Mouse (Mus musculus) heart, embryonic 12.5 days (tissue): ENCODE measurements around the gene Pcsk5. TPM values are rescaled to one million over a fixed set of nuclear protein-coding genes. Genes with fewer than 3 reads are reported as not detected.

Source experiments
- ATAC-seq: fragments of 200-750 bp; cut with Nextera tagmentation; 2 replicates; pipeline ENCODE4 v1.8.0; 2017; ENCODE audit warnings: moderate TSS enrichment, moderate library complexity; ENCODE audit not compliant: insufficient number of reproducible peaks, low FRiP score
- H3K27ac ChIP-seq: fragments of 300-500 bp; sonication (generic); 2 replicates; pipeline ENCODE4 v1.5.1; 2016; ENCODE audit warnings: mild to moderate bottlenecking, moderate library complexity; ENCODE audit not compliant: poor library complexity, severe bottlenecking
- H3K27me3 ChIP-seq: fragments of 300-500 bp; sonication (generic); replicated peaks from 2 replicates; pipeline ENCODE4 v1.6.1; 2016; ENCODE audit warnings: mild to moderate bottlenecking, moderate library complexity
- H3K36me3 ChIP-seq: fragments of 300-500 bp; sonication (generic); 2 replicates; pipeline ENCODE4 v1.6.1; 2016; ENCODE audit warnings: mild to moderate bottlenecking, moderate library complexity
- H3K4me1 ChIP-seq: fragments of 300-500 bp; sonication (generic); replicated peaks from 2 replicates; pipeline ENCODE4 v1.6.1; 2016; ENCODE audit warnings: mild to moderate bottlenecking
- H3K4me2 ChIP-seq: fragments of 300-500 bp; sonication (generic); 2 replicates; pipeline ENCODE4 v1.6.1; 2016; ENCODE audit warnings: mild to moderate bottlenecking, moderate library complexity
- H3K4me3 ChIP-seq: fragments of 300-500 bp; sonication (generic); 2 replicates; pipeline ENCODE4 v1.5.1; 2016; ENCODE audit warnings: mild to moderate bottlenecking
- H3K9ac ChIP-seq: fragments of 300-500 bp; sonication (generic); 2 replicates; pipeline ENCODE4 v1.6.1; 2016; ENCODE audit warnings: mild to moderate bottlenecking, moderate library complexity
- H3K9me3 ChIP-seq: fragments of 300-500 bp; sonication (generic); replicated peaks from 2 replicates; pipeline ENCODE4 v1.6.1; 2016; ENCODE audit warnings: mild to moderate bottlenecking, moderate library complexity
- WGBS: fragments of 180-500 bp; shearing (Covaris S2); methylation state at CpG from one replicate; pipeline ENCODE4 v1.1.7; 2016; 5-methylcytosine and 5-hydroxymethylcytosine counted together
- polyA plus RNA-seq: library from polyadenylated mRNA; unstranded; fragments of >200 nt; fragmentation: Nextera tagmentation; extraction: Ambion mirVana; gene quantifications from 2 replicates; pipeline ENCODE4 v1.2.1, GENCODE M21; 2016

Gene Pcsk5
- polyA plus RNA-seq, 1 experiment from 2014 or later, result 24.6 TPM

DNA sequence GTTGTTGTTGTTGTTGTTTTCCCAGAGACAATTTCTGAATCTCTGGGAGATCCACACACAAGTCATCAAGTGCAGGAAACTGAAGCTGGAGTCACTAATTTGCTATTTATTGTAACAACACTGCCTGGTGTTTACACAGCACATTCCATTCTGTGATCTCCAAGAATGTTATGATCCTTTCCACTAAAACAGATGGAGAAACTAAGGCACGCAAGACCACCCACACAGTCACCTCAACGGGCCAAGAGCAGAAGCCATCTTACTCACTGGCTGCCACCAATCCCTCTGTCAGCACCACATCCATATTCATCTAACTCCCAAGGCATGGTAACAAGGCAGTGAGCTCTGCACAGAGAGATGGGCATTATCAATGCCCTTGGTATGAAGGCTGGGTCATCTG, 62.3 kb downstream of the Pcsk5 start:
- Histone ChIP-seq H3K9me3 (no peaks in the 10 kb centered on the region), H3K27ac (no peak overlapping the region), H3K4me3 (no peak overlapping the region), H3K27me3 (no peaks in the 10 kb centered on the region), H3K36me3 (no peaks in the 10 kb centered on the region), H3K9ac (no peak overlapping the region), H3K4me2 (no peak overlapping the region), H3K4me1 (no peaks in the 10 kb centered on the region)
- WGBS, result 68% methylated on average over 2 of the region's 2 CpGs
- no peak for ATAC-seq

- Histone ChIP-seq H3K27me3 (no peaks in the 10 kb centered on the region), H3K9ac (no peak overlapping the region), H3K4me1 (no peaks in the 10 kb centered on the region), H3K9me3 (no peaks in the 10 kb centered on the region), H3K4me3 (no peak overlapping the region), H3K27ac (no peak overlapping the region), H3K36me3 (no peaks in the 10 kb centered on the region), H3K4me2 (no peak overlapping the region)
- ATAC-seq, result no peak
- 49% methylated on average over 1 of the region's 1 CpGs for WGBS
Measured at GRCm38 (mm10) chr19:17774061-17774460, 63.4 kb downstream of the Pcsk5 start.

- Histone ChIP-seq H3K4me1 (no peaks in the 10 kb centered on the region), H3K4me2 (no peak overlapping the region), H3K27me3 (no peaks in the 10 kb centered on the region), H3K36me3 (no peaks in the 10 kb centered on the region), H3K9me3 (no peaks in the 10 kb centered on the region), H3K4me3 (no peak overlapping the region), H3K27ac (no peak overlapping the region), H3K9ac (no peak overlapping the region)
- 80% methylated on average over 5 of the region's 5 CpGs for WGBS
- ATAC-seq, result no peak
Measured at GRCm38 (mm10) chr19:17769610-17770399, 67.6 kb downstream of the Pcsk5 start.

- no peak overlapping the region for H3K9ac ChIP-seq
- no peak overlapping the region for H3K4me2 ChIP-seq
- no peak for ATAC-seq
- no peaks in the 10 kb centered on the region for H3K9me3 ChIP-seq
- 89% methylated on average over 2 of the region's 2 CpGs for WGBS
- H3K27ac ChIP-seq, result no peak overlapping the region
- H3K27me3 ChIP-seq, result no peaks in the 10 kb centered on the region
- no peak overlapping the region for H3K4me3 ChIP-seq
- 0 out of 2 replicates have a peak, but pooled peaks cover 4% of the 10 kb centered on the region for H3K4me1 ChIP-seq
- no peaks in the 10 kb centered on the region for H3K36me3 ChIP-seq
Measured at GRCm38 (mm10) chr19:17765001-17765400, 72.4 kb downstream of the Pcsk5 start.

- no peak for ATAC-seq
- Histone ChIP-seq H3K4me3 (no peak overlapping the region), H3K4me2 (no peak overlapping the region), H3K4me1 (0 out of 2 replicates have a peak, but pooled peaks cover 4% of the 10 kb centered on the region), H3K27me3 (no peaks in the 10 kb centered on the region), H3K9ac (no peak overlapping the region), H3K36me3 (no peaks in the 10 kb centered on the region), H3K27ac (no peak overlapping the region), H3K9me3 (no peaks in the 10 kb centered on the region)
Measured at GRCm38 (mm10) chr19:17762740-17763139, 74.7 kb downstream of the Pcsk5 start.

DNA sequence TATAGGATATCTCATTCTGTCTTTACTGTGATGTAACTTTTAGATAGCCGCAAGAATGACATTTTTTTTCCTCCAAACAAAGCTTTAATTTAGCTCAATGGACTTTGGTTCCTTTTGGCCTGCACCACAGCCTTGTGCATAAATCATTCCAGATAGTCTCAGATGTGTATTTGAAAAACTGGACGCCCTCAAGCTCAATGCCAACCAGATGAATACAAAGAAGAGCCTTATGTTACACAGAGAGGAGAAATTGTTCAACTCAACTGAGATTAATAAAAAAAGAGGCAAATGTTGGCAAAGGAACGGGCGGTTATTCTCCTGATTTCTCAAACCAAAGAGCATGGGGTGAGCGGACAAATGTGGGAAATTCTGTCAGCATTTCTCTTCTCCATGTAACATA, 75.8 kb downstream of the Pcsk5 start:
- Histone ChIP-seq H3K4me1 (0 out of 2 replicates have a peak, but pooled peaks cover 4% of the 10 kb centered on the region), H3K4me2 (no peak overlapping the region), H3K36me3 (no peaks in the 10 kb centered on the region), H3K9me3 (no peaks in the 10 kb centered on the region), H3K9ac (no peak overlapping the region), H3K27ac (no peak overlapping the region), H3K4me3 (no peak overlapping the region), H3K27me3 (no peaks in the 10 kb centered on the region)
- WGBS, result 83% methylated on average over 5 of the region's 5 CpGs
- no peak for ATAC-seq

- H3K9ac ChIP-seq, result no peak overlapping the region
- H3K4me1 ChIP-seq, result no peaks in the 10 kb centered on the region
- ATAC-seq, result no peak
- no peak overlapping the region for H3K27ac ChIP-seq
- peaks cover 10% of the 10 kb centered on the region for H3K36me3 ChIP-seq
- no peak overlapping the region for H3K4me2 ChIP-seq
- no peak overlapping the region for H3K4me3 ChIP-seq
- H3K9me3 ChIP-seq, result no peaks in the 10 kb centered on the region
- 52% methylated on average over 3 of the region's 3 CpGs for WGBS
- no peaks in the 10 kb centered on the region for H3K27me3 ChIP-seq
Measured at GRCm38 (mm10) chr19:17752841-17753240, 84.6 kb downstream of the Pcsk5 start.

DNA sequence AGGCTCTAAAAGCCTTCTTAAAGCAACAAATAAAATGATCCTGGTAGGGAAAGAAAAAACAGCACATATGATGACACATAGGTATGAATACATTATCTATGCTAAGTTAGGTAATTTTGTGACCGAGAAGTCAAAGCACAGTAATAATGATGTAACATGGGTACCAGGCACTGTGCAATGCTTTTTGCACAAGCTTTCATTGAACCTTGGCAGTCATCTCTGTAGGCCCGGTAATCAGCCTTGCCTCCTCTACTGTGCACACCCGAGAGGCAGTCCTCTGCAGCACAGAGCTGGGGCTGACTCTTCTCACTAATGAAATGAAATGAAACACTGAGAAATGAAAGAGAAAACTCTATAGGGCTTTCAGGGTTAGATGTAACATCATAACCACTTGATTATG, 89.1 kb downstream of the Pcsk5 start:
- Histone ChIP-seq H3K9ac (no peak overlapping the region), H3K27me3 (no peaks in the 10 kb centered on the region), H3K27ac (no peak overlapping the region), H3K36me3 (peaks cover 10% of the 10 kb centered on the region), H3K4me1 (no peaks in the 10 kb centered on the region), H3K4me2 (no peak overlapping the region), H3K9me3 (no peaks in the 10 kb centered on the region), H3K4me3 (no peak overlapping the region)
- 87% methylated on average over 3 of the region's 3 CpGs for WGBS
- no peak for ATAC-seq

DNA sequence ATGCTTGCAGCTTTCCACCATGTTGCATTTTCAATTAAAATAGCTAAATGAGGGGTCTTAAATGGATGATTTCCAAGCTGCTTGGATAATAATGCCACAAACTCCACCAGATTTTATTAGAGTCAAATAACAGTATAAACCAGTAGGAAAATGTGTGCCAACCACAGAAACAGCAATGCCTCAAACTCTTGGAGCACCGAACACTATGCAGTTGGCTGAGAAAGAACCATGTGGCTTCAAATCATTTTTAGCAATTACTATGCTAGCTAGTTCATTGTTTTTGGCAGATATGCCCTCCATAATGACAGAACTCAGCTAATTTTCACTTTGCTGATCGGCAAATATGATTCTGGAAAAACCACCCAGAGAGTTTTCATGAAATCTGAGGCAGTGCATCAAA, 92.1 kb downstream of the Pcsk5 start:
- 86% methylated on average over 2 of the region's 2 CpGs for WGBS
- Histone ChIP-seq H3K27me3 (no peaks in the 10 kb centered on the region), H3K9ac (no peak overlapping the region), H3K27ac (no peak overlapping the region), H3K4me3 (no peak overlapping the region), H3K4me2 (no peak overlapping the region), H3K4me1 (no peaks in the 10 kb centered on the region), H3K9me3 (no peaks in the 10 kb centered on the region), H3K36me3 (no peaks in the 10 kb centered on the region)
- no peak for ATAC-seq

DNA sequence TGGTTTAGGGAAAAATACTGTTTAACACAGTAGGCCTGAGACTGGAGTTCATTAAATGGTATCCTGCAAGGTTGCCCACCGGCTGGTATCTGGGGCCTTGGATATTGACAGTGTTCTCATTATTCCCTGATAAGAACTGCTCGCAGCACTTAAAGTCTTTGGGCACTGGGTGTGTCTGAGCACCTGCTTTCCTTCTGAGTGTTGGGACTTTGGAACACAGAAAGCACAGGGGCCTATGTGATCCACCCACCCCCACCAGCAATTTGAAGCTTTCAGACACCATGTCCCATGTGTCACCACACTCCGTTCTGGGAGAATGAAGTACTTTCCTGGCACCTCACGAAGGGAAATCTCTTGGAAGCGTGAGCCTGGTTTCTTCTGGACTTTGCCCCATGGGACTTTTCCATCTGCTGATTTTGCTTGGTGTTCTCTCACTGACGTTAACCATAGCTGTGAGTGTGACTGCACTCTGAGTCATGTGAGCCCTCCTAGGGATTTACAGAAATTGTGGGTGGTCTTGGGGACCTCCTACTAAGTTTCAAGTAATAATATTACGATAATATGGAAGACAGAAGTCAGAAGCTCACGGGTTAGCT, 92.9 kb downstream of the Pcsk5 start:
- H3K27ac ChIP-seq, result no peak overlapping the region
- H3K4me1 ChIP-seq, result no peaks in the 10 kb centered on the region
- H3K4me3 ChIP-seq, result no peak overlapping the region
- H3K9ac ChIP-seq, result no peak overlapping the region
- 67% methylated on average over 8 of the region's 8 CpGs for WGBS
- H3K36me3 ChIP-seq, result no peaks in the 10 kb centered on the region
- no peak for ATAC-seq
- H3K27me3 ChIP-seq, result no peaks in the 10 kb centered on the region
- H3K4me2 ChIP-seq, result no peak overlapping the region
- no peaks in the 10 kb centered on the region for H3K9me3 ChIP-seq

GRCm38 (mm10) chr19:17741465-17741864, 96.0 kb downstream of the Pcsk5 start:
- 34% methylated on average over 1 of the region's 1 CpGs for WGBS
- H3K4me2 ChIP-seq, result no peak overlapping the region
- no peak overlapping the region for H3K4me3 ChIP-seq

More at GRCm38 (mm10) chr19:17741465-17741864, 96.0 kb downstream of the Pcsk5 start:
- ATAC-seq, result no peak
- H3K27me3 ChIP-seq, result no peaks in the 10 kb centered on the region
- H3K4me1 ChIP-seq, result no peaks in the 10 kb centered on the region
- no peaks in the 10 kb centered on the region for H3K36me3 ChIP-seq
- no peaks in the 10 kb centered on the region for H3K9me3 ChIP-seq
- no peak overlapping the region for H3K9ac ChIP-seq
- no peak overlapping the region for H3K27ac ChIP-seq
